ENCODE assay signal across 15 mouse cellular contexts in genomic region chr16:8747772-8748171, GRCm38 (mm10). TPM values are rescaled to one million over a fixed set of nuclear protein-coding genes. Genes with fewer than 3 reads are reported as not detected.
DNase-seq lines count a peak whose midpoint lies in the region; ATAC-seq and TF ChIP-seq lines count a peak whose summit lies in the region.
"Had no signal": no experiment of that assay in that cellular context is flagged by ENCODE, and none has a peak within 500 bp of the region (broad histone marks: within the 10 kb centered on the region; RNA-seq: fewer than 3 reads in every experiment).

No protein-coding gene starts in this region.

- peak overlapping the region; percentile 27; the same call in 1 of the 2 replicates for H3K4me2 ChIP-seq in liver, postnatal 0 days (ENCODE audit: low read depth, low read length)
- H3K4me2 ChIP-seq: heart, embryonic 13.5 days; hindbrain, embryonic 15.5 days; neural tube, embryonic 15.5 days had no signal

- peak overlapping the region; percentile 71 for H3K27ac ChIP-seq in liver, postnatal 0 days (ENCODE audit: low read depth)
- no peak overlapping the region for H3K27ac ChIP-seq in limb, embryonic 10.5 days
- H3K27ac ChIP-seq: heart, embryonic 13.5 days; hindbrain, embryonic 15.5 days; macrophage; neural tube, embryonic 15.5 days had no signal

- DNase-seq in liver, postnatal 0 days = no peak
- DNase-seq in thymus, postnatal 14 days = peak; percentile 48
- no peak for DNase-seq in ovary, adult 18-20 months (ENCODE audit: low spot score)
- no peak for DNase-seq in left cerebral cortex, postnatal 14 days (ENCODE audit: low spot score in 2 of 2)
- no peak for DNase-seq in limb, embryonic 10.5 days (ENCODE audit: low spot score)
- DNase-seq: cerebellum, postnatal 14 days; gastrocnemius, postnatal 36 days had no signal

- peaks cover 12% of the 10 kb centered on the region for H3K9me3 ChIP-seq in erythroblast, embryonic 14.5 days (ENCODE audit: control insufficient read depth, low read length)
- H3K9me3 ChIP-seq in liver, postnatal 0 days (ENCODE audit: low read length) = no peaks in the 10 kb centered on the region
- H3K9me3 ChIP-seq in limb, embryonic 10.5 days (replicated peaks) = no peaks in the 10 kb centered on the region
- H3K9me3 ChIP-seq: heart, embryonic 13.5 days; hindbrain, embryonic 15.5 days; neural tube, embryonic 15.5 days had no signal

- H3K36me3 ChIP-seq in erythroblast, embryonic 14.5 days (ENCODE audit: control insufficient read depth) = peaks cover 30% of the 10 kb centered on the region
- no peaks in the 10 kb centered on the region for H3K36me3 ChIP-seq in liver, postnatal 0 days (replicated peaks; ENCODE audit: insufficient read depth, low read length)
- no peaks in the 10 kb centered on the region for H3K36me3 ChIP-seq in limb, embryonic 10.5 days
- H3K36me3 ChIP-seq: heart, embryonic 13.5 days; hindbrain, embryonic 15.5 days; neural tube, embryonic 15.5 days had no signal

- intact Hi-C loops in left cerebral cortex, postnatal 14 days (cut with DNase I) = no loop called here

- H3K4me3 ChIP-seq in erythroblast, embryonic 14.5 days (replicated peaks) = peak overlapping the region; percentile 12
- H3K4me3 ChIP-seq in liver, postnatal 0 days (ENCODE audit: low read depth, low read length) = no peak overlapping the region
- H3K4me3 ChIP-seq in limb, embryonic 10.5 days = no peak overlapping the region
- H3K4me3 ChIP-seq: heart, embryonic 13.5 days; hindbrain, embryonic 15.5 days; neural tube, embryonic 15.5 days had no signal

- 40% methylated on average over 3 of the region's 3 CpGs for WGBS in liver, postnatal 0 days (ENCODE audit: insufficient replicate concordance)
- WGBS in limb, embryonic 10.5 days = 84% methylated on average over 3 of the region's 3 CpGs

- no peaks in the 10 kb centered on the region for H3K27me3 ChIP-seq in erythroblast, embryonic 14.5 days (ENCODE audit: control insufficient read depth)
- H3K27me3 ChIP-seq in liver, postnatal 0 days (ENCODE audit: insufficient read depth, low read length) = no peaks in the 10 kb centered on the region
- H3K27me3 ChIP-seq in limb, embryonic 10.5 days (ENCODE audit: low read depth, poor library complexity, severe bottlenecking) = no peaks in the 10 kb centered on the region
- H3K27me3 ChIP-seq: CH12.LX; heart, embryonic 13.5 days; hindbrain, embryonic 15.5 days; neural tube, embryonic 15.5 days had no signal

- no peak for ATAC-seq in erythroblast, adult 5-6 weeks (replicated peaks; ENCODE audit: low FRiP score, poor library complexity, severe bottlenecking)
- ATAC-seq in granulocyte monocyte progenitor cell, adult 5-6 weeks (replicated peaks; ENCODE audit: poor library complexity, severe bottlenecking) = peak; percentile 54
- ATAC-seq in liver, postnatal 0 days = no peak

- H3K9ac ChIP-seq in liver, postnatal 0 days (replicated peaks) = no peak overlapping the region; the same call in 1 of the 2 replicates
- H3K9ac ChIP-seq: heart, embryonic 13.5 days; hindbrain, embryonic 15.5 days; neural tube, embryonic 15.5 days had no signal

- no peak for TF ChIP-seq CTCF in liver, postnatal 0 days (IDR thresholded peaks at IDR 0.05; ENCODE audit: low read depth)

- TF ChIP-seq EP300 in liver, postnatal 0 days (IDR thresholded peaks at IDR 0.05; ENCODE audit: low read depth) = no peak

- H3K4me1 ChIP-seq in erythroblast, embryonic 14.5 days (ENCODE audit: control insufficient read depth) = peaks cover 98% of the 10 kb centered on the region
- peaks cover 47% of the 10 kb centered on the region for H3K4me1 ChIP-seq in liver, postnatal 0 days (ENCODE audit: insufficient read depth)
- no peaks in the 10 kb centered on the region for H3K4me1 ChIP-seq in limb, embryonic 10.5 days
- H3K4me1 ChIP-seq: heart, embryonic 13.5 days; hindbrain, embryonic 15.5 days; neural tube, embryonic 15.5 days had no signal

RNA-seq across cellular contexts. Expression of gene Usp7, which starts 44.3 kb away (rescaled TPM):
- 6.0 and 6.8 TPM in 2 replicates for polyA plus RNA-seq in erythroblast, embryonic 14.5 days (2012)
- total RNA-seq in erythroblast, adult 5-6 weeks (2015; ENCODE audit: low replicate concordance) = 545 and 592 TPM in 2 replicates
- total RNA-seq in erythroblast, adult 5-6 weeks (2017; ENCODE audit: low replicate concordance) = 1,042 and 1,164 TPM in 2 replicates
- total RNA-seq in granulocyte monocyte progenitor cell, adult 5-6 weeks (2014; fragmentation: Nextera tagmentation) = 130 and 144 TPM in 2 replicates
- 142 and 158 TPM in 2 replicates for total RNA-seq in granulocyte monocyte progenitor cell, adult 5-6 weeks (2017)
- 15.8 and 17.7 TPM in 2 replicates for polyA plus RNA-seq in liver, postnatal 0 days (2015; fragmentation: Nextera tagmentation; extraction: Ambion mirVana)
- 100 to 1,000 TPM; 155 to 156 TPM for total RNA-seq in left cerebral cortex, postnatal 14 days (2021)
- 28.9 and 32.8 TPM in 2 replicates for polyA plus RNA-seq in limb, embryonic 10.5 days (2016; fragmentation: Nextera tagmentation; extraction: Ambion mirVana)
